Mouse (Mus musculus): ENCODE data around the gene Ift52. TPM values are rescaled to one million over a fixed set of nuclear protein-coding genes. Genes with fewer than 3 reads are reported as not detected.

Gene Ift52
- 15.5 and 17.2 TPM in 2 replicates for total RNA-seq (2012; rRNA removed)

- H3K4me1 ChIP-seq (ENCODE audit: control insufficient read depth in 2 of 2, insufficient read depth in 2 of 2, low read length in 2 of 2, poor library complexity in 1 of 2): no peaks in the 10 kb centered on the region
- peak within 1 kb of the TSS; percentile 88 to 93 for H3K4me3 ChIP-seq (ENCODE audit: insufficient read depth in 1 of 2, low read depth in 1 of 2, low read length in 2 of 2, poor library complexity in 1 of 2, severe bottlenecking in 1 of 2)
- TF ChIP-seq HCFC1 (IDR thresholded peaks at IDR 0.05; ENCODE audit: borderline replicate concordance, insufficient read depth, low read length): peak; percentile 71; the same call in 1 of the 2 replicates
- TF ChIP-seq ZC3H11A (IDR thresholded peaks at IDR 0.05; ENCODE audit: borderline replicate concordance, low read depth, low read length): no peak
- in situ Hi-C loops (cut with MboI; ENCODE audit: low sequenced_read_pairs in 2 of 2, unreplicated experiment in 2 of 2): no loop called here
- peak within 1 kb of the TSS; percentile 96 for H3K9ac ChIP-seq (ENCODE audit: insufficient read depth, low read depth, low read length, poor library complexity, severe bottlenecking)
- no peaks in the 10 kb centered on the region for H3K36me3 ChIP-seq (ENCODE audit: control insufficient read depth, insufficient read depth, low read length, poor library complexity, severe bottlenecking)
- no peaks in the 10 kb centered on the region for H3K9me3 ChIP-seq (ENCODE audit: control insufficient read depth, insufficient read depth, low read depth, low read length)
- H3K27ac ChIP-seq (ENCODE audit: insufficient read depth, low read depth, low read length, poor library complexity, severe bottlenecking): 0 out of 2 replicates have a peak within 1 kb of the TSS, but pooled peaks have one; percentile 46
- peak; percentile 80 for DNase-seq (ENCODE audit: low read depth, low spot score)
Observed at GRCm38 (mm10) chr2:163016916-163017743, at the start of gene Ift52. TSS of gene Ift52 (plus strand) at chr2:163017354.

DNA sequence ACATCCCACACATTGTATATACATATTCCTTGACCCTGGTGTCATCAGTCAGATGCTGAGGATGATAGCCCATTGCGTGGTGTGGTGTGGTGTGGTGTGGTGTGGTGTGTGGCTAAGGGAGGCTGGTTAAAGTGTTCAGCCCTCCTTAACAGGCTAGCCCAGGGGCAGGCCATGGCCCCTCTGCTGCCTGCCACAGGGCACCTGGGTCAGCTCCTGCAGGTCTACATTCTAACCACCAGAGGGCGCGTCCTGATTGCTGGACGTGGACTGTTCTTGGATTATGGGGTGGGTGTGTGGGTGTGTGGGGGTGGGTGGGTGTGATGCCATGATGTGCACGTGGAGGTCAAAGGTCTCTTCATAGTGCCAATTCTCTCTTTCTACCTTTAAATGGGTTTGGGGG lies 48.8 kb upstream of the Ift52 start:
- DNase-seq (ENCODE audit: low read depth, low spot score): peak; percentile 43
- H3K4me1 ChIP-seq (ENCODE audit: control insufficient read depth in 2 of 2, insufficient read depth in 2 of 2, low read length in 2 of 2, poor library complexity in 1 of 2): no peaks in the 10 kb centered on the region
- TF ChIP-seq ZC3H11A (IDR thresholded peaks at IDR 0.05; ENCODE audit: borderline replicate concordance, low read depth, low read length) (0 out of 2 replicates have a peak, but pooled peaks have one; percentile 35), ZNF384 (IDR thresholded peaks at IDR 0.05; ENCODE audit: low read depth, low read length) (no peak)
- H3K9me3 ChIP-seq (ENCODE audit: control insufficient read depth, insufficient read depth, low read depth, low read length): no peaks in the 10 kb centered on the region
- H3K36me3 ChIP-seq (ENCODE audit: control insufficient read depth, insufficient read depth, low read length, poor library complexity, severe bottlenecking): no peaks in the 10 kb centered on the region
- H3K9ac ChIP-seq (ENCODE audit: insufficient read depth, low read depth, low read length, poor library complexity, severe bottlenecking): no peak overlapping the region
- H3K27ac ChIP-seq (ENCODE audit: insufficient read depth, low read depth, low read length, poor library complexity, severe bottlenecking): no peak overlapping the region
- no peak overlapping the region for H3K4me3 ChIP-seq (ENCODE audit: insufficient read depth in 1 of 2, low read depth in 1 of 2, low read length in 2 of 2, poor library complexity in 1 of 2, severe bottlenecking in 1 of 2)
- in situ Hi-C loops (cut with MboI; ENCODE audit: low sequenced_read_pairs in 2 of 2, unreplicated experiment in 2 of 2): loop anchor here in 1 of 2 experiments (25.0 kb wide), 1 partner anchor 369 kb away; no protein-coding TSS in a partner anchor

DNA sequence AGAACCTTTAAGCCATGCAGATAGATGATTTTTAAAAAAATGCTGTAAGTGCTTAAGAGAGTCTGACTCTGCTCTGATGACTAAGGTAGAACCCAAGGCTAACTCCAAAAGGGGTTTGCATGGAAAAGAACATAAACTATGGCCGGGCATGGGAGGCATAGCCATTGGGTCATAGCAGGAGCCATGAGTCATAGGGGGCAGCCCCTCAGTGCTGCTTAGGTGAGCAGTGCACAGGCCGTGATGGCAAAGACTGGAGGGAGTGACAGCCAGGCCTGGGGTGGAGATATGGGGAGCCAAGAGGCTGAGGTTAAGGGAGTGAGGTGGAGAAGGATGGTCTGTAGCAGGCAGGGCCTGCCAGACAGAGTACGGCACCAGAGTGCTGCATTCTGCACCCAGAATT lies 48.1 kb upstream of the Ift52 start:
- in situ Hi-C loops (cut with MboI; ENCODE audit: low sequenced_read_pairs in 2 of 2, unreplicated experiment in 2 of 2): loop anchor here in 1 of 2 experiments (25.0 kb wide), 1 partner anchor 368 kb away; no protein-coding TSS in a partner anchor
- H3K27ac ChIP-seq (ENCODE audit: insufficient read depth, low read depth, low read length, poor library complexity, severe bottlenecking): no peak overlapping the region

GRCm38 (mm10) chr2:162970896-162971295 lies 46.3 kb upstream of the Ift52 start:
- in situ Hi-C loops (cut with MboI; ENCODE audit: low sequenced_read_pairs in 2 of 2, unreplicated experiment in 2 of 2): loop anchor here in 1 of 2 experiments (25.0 kb wide), 1 partner anchor 366 kb away; no protein-coding TSS in a partner anchor
- H3K4me1 ChIP-seq (ENCODE audit: control insufficient read depth in 2 of 2, insufficient read depth in 2 of 2, low read length in 2 of 2, poor library complexity in 1 of 2): peaks cover 0 to 10% of the 10 kb centered on the region in 2 experiments; a peak in 1 of 4 replicates
- H3K36me3 ChIP-seq (ENCODE audit: control insufficient read depth, insufficient read depth, low read length, poor library complexity, severe bottlenecking): no peaks in the 10 kb centered on the region
- TF ChIP-seq MAFK (IDR thresholded peaks at IDR 0.05; ENCODE audit: insufficient read depth, low read depth, low read length) (no peak), ZC3H11A (IDR thresholded peaks at IDR 0.05; ENCODE audit: borderline replicate concordance, low read depth, low read length) (no peak), ZNF384 (IDR thresholded peaks at IDR 0.05; ENCODE audit: low read depth, low read length) (no peak), CHD2 (IDR thresholded peaks at IDR 0.05; ENCODE audit: low read depth, low read length) (no peak), HCFC1 (IDR thresholded peaks at IDR 0.05; ENCODE audit: borderline replicate concordance, insufficient read depth, low read length) (no peak)
- no peak overlapping the region for H3K9ac ChIP-seq (ENCODE audit: insufficient read depth, low read depth, low read length, poor library complexity, severe bottlenecking)
- H3K27ac ChIP-seq (ENCODE audit: insufficient read depth, low read depth, low read length, poor library complexity, severe bottlenecking): no peak overlapping the region
- no peaks in the 10 kb centered on the region for H3K9me3 ChIP-seq (ENCODE audit: control insufficient read depth, insufficient read depth, low read depth, low read length)
- no peak for DNase-seq (ENCODE audit: low read depth, low spot score)
- no peak overlapping the region for H3K4me3 ChIP-seq (ENCODE audit: insufficient read depth in 1 of 2, low read depth in 1 of 2, low read length in 2 of 2, poor library complexity in 1 of 2, severe bottlenecking in 1 of 2)

More for the DNA sequence above, 48.1 kb upstream of the Ift52 start:
- no peak for DNase-seq (ENCODE audit: low read depth, low spot score)
- Histone ChIP-seq H3K9me3 (ENCODE audit: control insufficient read depth, insufficient read depth, low read depth, low read length) (no peaks in the 10 kb centered on the region), H3K9ac (ENCODE audit: insufficient read depth, low read depth, low read length, poor library complexity, severe bottlenecking) (no peak overlapping the region), H3K36me3 (ENCODE audit: control insufficient read depth, insufficient read depth, low read length, poor library complexity, severe bottlenecking) (no peaks in the 10 kb centered on the region), H3K4me1 (ENCODE audit: control insufficient read depth in 2 of 2, insufficient read depth in 2 of 2, low read length in 2 of 2, poor library complexity in 1 of 2) (peaks cover 0 to 4% of the 10 kb centered on the region in 2 experiments; a peak in 1 of 4 replicates), H3K4me3 (ENCODE audit: insufficient read depth in 1 of 2, low read depth in 1 of 2, low read length in 2 of 2, poor library complexity in 1 of 2, severe bottlenecking in 1 of 2) (no peak overlapping the region)
- TF ChIP-seq MAFK (IDR thresholded peaks at IDR 0.05; ENCODE audit: insufficient read depth, low read depth, low read length): no peak
- TF ChIP-seq HCFC1 (IDR thresholded peaks at IDR 0.05; ENCODE audit: borderline replicate concordance, insufficient read depth, low read length): no peak
- no peak for TF ChIP-seq CHD2 (IDR thresholded peaks at IDR 0.05; ENCODE audit: low read depth, low read length)
- no peak for TF ChIP-seq ZNF384 (IDR thresholded peaks at IDR 0.05; ENCODE audit: low read depth, low read length)
- no peak for TF ChIP-seq ZC3H11A (IDR thresholded peaks at IDR 0.05; ENCODE audit: borderline replicate concordance, low read depth, low read length)
